Mouse (Mus musculus) heart, postnatal 0 days (tissue): ENCODE measurements around the gene Plekhg2. TPM values are rescaled to one million over a fixed set of nuclear protein-coding genes. Genes with fewer than 3 reads are reported as not detected.

ENCODE experiments used
- ATAC-seq: fragments of 200-750 bp; cut with Nextera tagmentation; 2 replicates; pipeline ENCODE4 v1.8.0; 2017; ENCODE audit warnings: low read depth, moderate number of reproducible peaks, moderate library complexity; ENCODE audit not compliant: insufficient read depth
- DNase-seq: peaks from one replicate; pipeline ENCODE4 v3.0.0-alpha.2; 2016; ENCODE audit warnings: low spot score
- H3K27ac ChIP-seq: fragments of 300-500 bp; sonication (generic); 2 replicates; pipeline ENCODE4 v1.5.1; 2014; ENCODE audit warnings: low read depth, mild to moderate bottlenecking
- H3K27me3 ChIP-seq: fragments of 300-500 bp; sonication (generic); 2 replicates; pipeline ENCODE4 v1.6.1; 2014; ENCODE audit warnings: low read length, mixed read lengths; ENCODE audit not compliant: control insufficient read depth, insufficient read depth
- H3K36me3 ChIP-seq: fragments of 300-500 bp; sonication (generic); replicated peaks from 2 replicates; pipeline ENCODE4 v1.6.1; 2014; ENCODE audit warnings: low read length, mixed read lengths; ENCODE audit not compliant: control insufficient read depth, insufficient read depth
- H3K4me1 ChIP-seq: fragments of 300-500 bp; sonication (generic); 2 replicates; pipeline ENCODE4 v1.6.1; 2014; ENCODE audit warnings: antibody characterized with exemption; ENCODE audit not compliant: control insufficient read depth, insufficient read depth
- H3K4me2 ChIP-seq: fragments of 300-500 bp; sonication (generic); 2 replicates; pipeline ENCODE4 v1.6.1; 2014; ENCODE audit warnings: low read depth, mild to moderate bottlenecking, low read length, moderate library complexity
- H3K4me3 ChIP-seq: fragments of 300-500 bp; sonication (generic); 2 replicates; pipeline ENCODE4 v1.5.1; 2014; ENCODE audit warnings: low read depth, low read length
- H3K9ac ChIP-seq: fragments of 300-500 bp; sonication (generic); replicated peaks from 2 replicates; pipeline ENCODE4 v1.6.1; 2014; ENCODE audit warnings: low read depth, low read length, mixed read lengths
- H3K9me3 ChIP-seq: fragments of 300-500 bp; sonication (generic); replicated peaks from 2 replicates; pipeline ENCODE4 v1.6.1; 2016; ENCODE audit warnings: low read length; ENCODE audit not compliant: control insufficient read depth
- CTCF ChIP-seq: IDR thresholded peaks from 2 replicates; pipeline ENCODE4 v1.5.1; 2016; ENCODE audit warnings: antibody characterized with exemption, control low read depth, low read depth
- EP300 ChIP-seq: IDR thresholded peaks from 2 replicates; pipeline ENCODE4 v1.6.1; 2016; ENCODE audit warnings: antibody characterized with exemption, low read depth
- whole genome bisulfite sequencing: fragments of 180-500 bp; shearing (Covaris S2); extraction: QIAGEN DNeasy Blood & Tissue Kit; methylation state at CpG from one replicate; pipeline ENCODE4 v1.1.7; 2014; 5-methylcytosine and 5-hydroxymethylcytosine counted together
- polyA plus RNA-seq: library from polyadenylated mRNA; unstranded; fragments of >200 nt; fragmentation: Nextera tagmentation; extraction: Ambion mirVana; gene quantifications from 2 replicates; pipeline ENCODE4 v1.2.1, GENCODE M21; 2015
- total RNA-seq: library from RNA; depleted of rRNA; stranded (reverse); fragments of >200 nt; gene quantifications from 2 replicates; pipeline ENCODE4 v1.2.3, GENCODE M21; 2014; ENCODE audit warnings: low replicate concordance

Gene Plekhg2
- total and polyA plus RNA-seq, 2 experiments from 2014 or later = 13.7 to 41.7 TPM

DNA sequence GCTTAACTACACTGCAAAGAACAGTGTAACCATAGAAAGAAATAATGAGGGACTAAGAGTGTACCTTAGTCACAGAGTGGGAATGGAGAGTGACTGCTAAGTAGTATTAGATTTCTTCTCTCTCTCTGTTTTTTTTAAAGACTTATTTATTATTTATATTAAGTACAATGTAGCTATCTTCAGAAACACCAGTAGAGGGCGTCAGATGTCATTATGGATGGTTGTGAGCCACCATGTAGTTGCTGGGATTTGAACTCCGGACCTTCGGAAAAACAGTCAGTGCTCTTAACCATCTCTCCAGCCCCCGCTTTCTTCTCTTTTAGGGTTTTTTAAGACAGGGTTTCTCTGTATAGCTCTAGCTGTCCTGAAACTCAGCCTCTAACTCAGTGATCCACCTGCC lies 45.9 kb downstream of the Plekhg2 start:
- Histone ChIP-seq H3K4me1 (no peaks in the 10 kb centered on the region), H3K4me3 (no peak overlapping the region), H3K36me3 (peaks cover 100% of the 10 kb centered on the region), H3K27me3 (no peaks in the 10 kb centered on the region), H3K9ac (no peak overlapping the region), H3K9me3 (no peaks in the 10 kb centered on the region), H3K4me2 (no peak overlapping the region), H3K27ac (no peak overlapping the region)
- no peak for ATAC-seq
- no peak for TF ChIP-seq CTCF
- TF ChIP-seq EP300 = no peak
- DNase-seq = no peak
- WGBS = 83% methylated on average over 4 of the region's 4 CpGs

DNA sequence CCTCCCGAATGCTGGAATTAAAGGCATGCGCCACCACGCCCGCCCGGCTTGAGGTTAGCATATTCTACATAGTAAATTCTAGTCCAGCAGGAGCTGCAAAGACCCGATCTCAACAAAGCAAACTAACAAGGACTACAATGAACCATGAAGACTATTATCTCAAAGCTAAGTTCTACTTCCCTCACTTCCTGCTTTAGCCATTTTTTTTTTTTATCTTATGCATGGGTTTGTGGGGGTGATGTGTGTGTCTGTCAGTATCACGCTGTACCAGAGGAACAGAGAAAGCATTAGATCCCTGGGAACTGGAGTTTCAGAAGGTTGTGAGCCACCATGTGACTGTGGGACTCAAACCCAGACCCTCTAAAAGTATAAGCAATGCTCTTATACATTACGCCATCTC lies 47.1 kb downstream of the Plekhg2 start:
- WGBS = 96% methylated on average over 8 of the region's 8 CpGs
- DNase-seq = no peak
- Histone ChIP-seq H3K4me1 (no peaks in the 10 kb centered on the region), H3K9me3 (no peaks in the 10 kb centered on the region), H3K36me3 (peaks cover 100% of the 10 kb centered on the region), H3K4me3 (no peak overlapping the region), H3K4me2 (no peak overlapping the region), H3K27ac (no peak overlapping the region), H3K9ac (no peak overlapping the region), H3K27me3 (no peaks in the 10 kb centered on the region)
- TF ChIP-seq EP300 = no peak
- TF ChIP-seq CTCF = no peak
- ATAC-seq = no peak

DNA sequence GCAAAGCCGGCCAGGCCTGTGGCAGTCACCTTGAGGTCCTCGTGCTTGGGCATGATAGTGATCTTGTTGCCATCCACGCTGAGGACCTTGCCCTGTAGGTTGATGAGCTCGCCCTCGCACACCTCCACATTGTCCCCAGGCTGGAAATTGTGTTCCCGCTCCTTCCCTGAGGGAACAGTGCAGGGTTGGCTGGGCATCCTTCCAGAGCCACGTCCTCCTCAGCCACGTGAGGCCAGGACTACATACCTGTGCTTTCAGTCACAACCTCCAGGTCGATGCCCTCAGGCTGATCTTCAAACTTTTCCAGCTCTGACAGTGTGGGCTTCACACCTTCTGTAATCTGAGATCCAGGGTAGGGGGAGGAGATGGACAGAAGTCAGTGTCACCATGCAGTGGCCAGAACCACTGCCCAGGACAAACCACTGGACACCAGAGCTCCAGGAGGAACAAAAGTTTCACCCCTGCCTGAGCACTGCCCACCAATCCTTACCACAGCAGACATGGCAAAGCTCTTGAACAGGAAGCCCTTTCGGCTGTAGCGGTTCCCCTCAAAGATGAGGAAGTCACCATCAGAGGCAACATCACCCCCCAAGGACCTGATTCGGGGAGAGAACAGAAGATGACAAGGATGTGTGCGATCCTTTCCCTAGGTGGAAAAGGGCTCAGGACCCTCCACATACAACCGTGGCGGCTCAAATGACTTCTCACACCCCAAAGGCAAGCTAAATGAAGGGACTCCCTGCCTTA lies 50.3 kb downstream of the Plekhg2 start:
- no peak for ATAC-seq

DNA sequence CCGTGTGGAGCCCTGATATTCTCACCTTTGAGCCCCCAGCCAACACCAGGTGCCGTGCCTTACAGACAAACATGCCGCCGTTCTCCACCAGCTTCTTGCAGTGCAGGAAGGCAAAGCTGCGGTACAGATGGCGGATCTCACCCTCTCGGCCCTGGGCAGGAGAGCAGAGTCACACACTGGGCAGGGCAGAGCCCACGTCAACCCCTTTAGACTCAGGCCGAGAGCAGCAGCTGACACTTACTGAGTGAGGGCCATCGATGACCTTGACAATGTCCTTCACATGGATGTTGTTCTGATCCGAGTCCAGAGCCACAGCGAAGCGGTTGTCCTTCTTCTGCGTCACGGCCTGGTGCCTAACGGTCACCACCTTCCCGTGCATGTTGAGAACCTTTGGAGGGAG lies 53.7 kb downstream of the Plekhg2 start:
- Histone ChIP-seq H3K4me2 (no peak overlapping the region), H3K36me3 (peaks cover 95% of the 10 kb centered on the region), H3K27me3 (no peaks in the 10 kb centered on the region), H3K9me3 (no peaks in the 10 kb centered on the region), H3K9ac (no peak overlapping the region), H3K4me1 (no peaks in the 10 kb centered on the region), H3K27ac (no peak overlapping the region), H3K4me3 (no peak overlapping the region)
- whole genome bisulfite sequencing = 83% methylated on average over 17 of the region's 17 CpGs
- no peak for TF ChIP-seq EP300
- no peak for TF ChIP-seq CTCF
- ATAC-seq (no peak), DNase-seq (no peak)

More for the DNA sequence above, 50.3 kb downstream of the Plekhg2 start:
- Histone ChIP-seq H3K4me3 (no peak overlapping the region), H3K27ac (no peak overlapping the region), H3K4me1 (no peaks in the 10 kb centered on the region), H3K36me3 (peaks cover 100% of the 10 kb centered on the region), H3K9me3 (no peaks in the 10 kb centered on the region), H3K9ac (no peak overlapping the region), H3K27me3 (no peaks in the 10 kb centered on the region), H3K4me2 (no peak overlapping the region)
- 90% methylated on average over 15 of the region's 15 CpGs for WGBS
- no peak for DNase-seq
- TF ChIP-seq CTCF (no peak), EP300 (no peak)

DNA sequence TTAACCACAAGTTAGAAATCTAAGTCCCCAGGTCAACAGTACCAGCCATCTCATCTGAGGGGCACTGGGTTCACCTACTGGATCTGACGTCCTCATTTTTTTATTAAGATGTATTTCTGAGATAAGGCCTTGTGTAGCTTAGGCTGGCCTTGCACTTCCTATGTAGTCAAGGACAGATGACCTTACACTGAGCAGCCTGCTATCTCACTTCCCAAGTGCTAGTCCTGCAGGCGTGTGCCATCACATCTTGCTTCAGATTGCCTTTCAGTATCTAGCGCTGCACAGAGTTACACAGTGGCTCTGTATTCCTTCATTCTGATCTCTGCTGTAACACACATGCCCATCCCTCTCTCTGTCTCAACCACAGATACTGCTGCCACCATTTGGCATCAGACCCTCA lies 54.4 kb downstream of the Plekhg2 start:
- ATAC-seq = no peak
- Histone ChIP-seq H3K4me2 (no peak overlapping the region), H3K4me3 (no peak overlapping the region), H3K27ac (no peak overlapping the region), H3K9ac (no peak overlapping the region), H3K27me3 (no peaks in the 10 kb centered on the region), H3K4me1 (no peaks in the 10 kb centered on the region), H3K9me3 (no peaks in the 10 kb centered on the region), H3K36me3 (peaks cover 89% of the 10 kb centered on the region)
- 70% methylated on average over 3 of the region's 3 CpGs for WGBS
- TF ChIP-seq EP300 = no peak
- TF ChIP-seq CTCF = no peak
- no peak for DNase-seq
